Mouse (Mus musculus) ES-E14 (cell line): ENCODE measurements around the gene Ncaph2. TPM values are rescaled to one million over a fixed set of nuclear protein-coding genes. Genes with fewer than 3 reads are reported as not detected.

Experiments used
- DNase-seq: peaks from one replicate; pipeline ENCODE4 v3.0.0-alpha.2; 2013; ENCODE audit warnings: low read depth, low spot score
- H3K27ac ChIP-seq: 2 replicates; pipeline ENCODE4 v1.5.1; 2012; ENCODE audit warnings: low read depth, mild to moderate bottlenecking, low read length, moderate library complexity, mixed read lengths; ENCODE audit not compliant: poor library complexity, insufficient read depth, severe bottlenecking
- H3K36me3 ChIP-seq: 2 replicates; pipeline ENCODE4 v1.6.1; 2012; ENCODE audit warnings: mild to moderate bottlenecking, low read length, moderate library complexity, mixed read lengths; ENCODE audit not compliant: control insufficient read depth, poor library complexity, insufficient read depth, severe bottlenecking
- H3K4me1 ChIP-seq, 2 experiments: fragments of 150-350 bp in 1 of 2; sonication (generic) in 1 of 2; 2 replicates each; pipeline ENCODE4 v1.6.1; 2012; ENCODE audit warnings: low read length in 2 of 2, mild to moderate bottlenecking in 1 of 2, mixed read lengths in 1 of 2; ENCODE audit not compliant: control insufficient read depth in 2 of 2, insufficient read depth in 2 of 2, poor library complexity in 1 of 2
- H3K4me3 ChIP-seq, 2 experiments: fragments of 150-350 bp in 1 of 2; sonication (generic) in 1 of 2; 2 replicates each; pipeline ENCODE4 v1.5.1; 2012; ENCODE audit warnings: low read length in 2 of 2, low read depth in 1 of 2, mild to moderate bottlenecking in 1 of 2, mixed read lengths in 1 of 2; ENCODE audit not compliant: insufficient read depth in 1 of 2, poor library complexity in 1 of 2, severe bottlenecking in 1 of 2
- H3K9ac ChIP-seq: 2 replicates; pipeline ENCODE4 v1.6.1; 2012; ENCODE audit warnings: low read depth, mild to moderate bottlenecking, low read length, mixed read lengths; ENCODE audit not compliant: poor library complexity, insufficient read depth, severe bottlenecking
- H3K9me3 ChIP-seq: fragments of 150-350 bp; sonication (generic); 2 replicates; pipeline ENCODE4 v1.6.1; 2012; ENCODE audit warnings: low read depth, mild to moderate bottlenecking, low read length; ENCODE audit not compliant: control insufficient read depth, insufficient read depth
- CHD2 ChIP-seq: IDR thresholded peaks from 2 replicates; pipeline ENCODE4 v1.6.1; 2014; ENCODE audit warnings: mild to moderate bottlenecking, low read depth, low read length, inconsistent platforms
- HCFC1 ChIP-seq: IDR thresholded peaks from 2 replicates; pipeline ENCODE4 v1.6.1; 2012; ENCODE audit warnings: low read length, inconsistent platforms, borderline replicate concordance; ENCODE audit not compliant: insufficient read depth
- MAFK ChIP-seq: IDR thresholded peaks from 2 replicates; pipeline ENCODE4 v1.6.1; 2014; ENCODE audit warnings: mild to moderate bottlenecking, low read depth, low read length, inconsistent platforms; ENCODE audit not compliant: insufficient read depth
- ZC3H11A ChIP-seq: IDR thresholded peaks from 2 replicates; pipeline ENCODE4 v1.6.1; 2012; ENCODE audit warnings: low read depth, mild to moderate bottlenecking, inconsistent platforms, low read length, borderline replicate concordance
- ZNF384 ChIP-seq: IDR thresholded peaks from 2 replicates; pipeline ENCODE4 v1.6.1; 2012; ENCODE audit warnings: low read depth, low read length, inconsistent platforms
- in situ Hi-C, 2 experiments: fragments of 600-800 bp; cut with MboI; formaldehyde crosslinking; loops; one replicate each; pipeline ENCODE4 v1.15.1; 2025; ENCODE audit warnings: low sequenced_read_pairs in 2 of 2, inconsistent platforms in 1 of 2; ENCODE audit not compliant: unreplicated experiment in 2 of 2
- total RNA-seq: library from RNA; depleted of rRNA; stranded (reverse); fragments of 300-350 nt; gene quantifications from 2 replicates; pipeline ENCODE4 v1.2.3, GENCODE M21; 2012

Gene Ncaph2
- total RNA-seq, 1 experiment: 205 TPM

DNA sequence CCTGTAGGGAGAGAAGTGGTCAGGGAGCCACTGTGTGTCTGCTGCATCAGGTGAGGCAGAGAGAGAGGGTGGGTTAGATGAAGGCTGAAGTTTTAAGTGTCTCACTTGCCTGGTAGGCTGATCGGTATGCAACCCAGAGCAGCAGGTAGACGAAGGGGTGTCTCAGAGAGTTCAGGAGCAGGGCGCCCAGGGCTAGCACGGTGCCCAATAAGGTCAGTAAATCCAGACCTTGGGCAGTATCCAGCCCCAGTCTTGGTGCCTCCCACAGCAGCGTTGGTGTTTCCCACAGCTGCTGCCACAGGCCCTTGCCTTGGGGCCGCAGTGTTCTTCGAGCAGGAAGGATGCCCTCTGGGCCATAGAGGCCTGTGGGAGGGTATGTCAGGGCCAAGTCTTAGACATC lies 1.1 kb upstream of the Ncaph2 start:
- peak overlapping the region; percentile 90 to 98; a peak in 3 of 4 replicates for H3K4me3 ChIP-seq
- no peak for DNase-seq
- peak overlapping the region; percentile 90 for H3K9ac ChIP-seq
- peaks cover 40% of the 10 kb centered on the region for H3K36me3 ChIP-seq
- no peak for TF ChIP-seq CHD2
- TF ChIP-seq ZNF384: no peak
- TF ChIP-seq ZC3H11A: no peak
- TF ChIP-seq HCFC1: no peak
- TF ChIP-seq MAFK: no peak
- in situ Hi-C loops: no loop called here
- H3K9me3 ChIP-seq: no peaks in the 10 kb centered on the region
- H3K27ac ChIP-seq: no peak overlapping the region
- H3K4me1 ChIP-seq: peaks cover 0 to 29% of the 10 kb centered on the region in 2 experiments; a peak in 2 of 4 replicates

DNA sequence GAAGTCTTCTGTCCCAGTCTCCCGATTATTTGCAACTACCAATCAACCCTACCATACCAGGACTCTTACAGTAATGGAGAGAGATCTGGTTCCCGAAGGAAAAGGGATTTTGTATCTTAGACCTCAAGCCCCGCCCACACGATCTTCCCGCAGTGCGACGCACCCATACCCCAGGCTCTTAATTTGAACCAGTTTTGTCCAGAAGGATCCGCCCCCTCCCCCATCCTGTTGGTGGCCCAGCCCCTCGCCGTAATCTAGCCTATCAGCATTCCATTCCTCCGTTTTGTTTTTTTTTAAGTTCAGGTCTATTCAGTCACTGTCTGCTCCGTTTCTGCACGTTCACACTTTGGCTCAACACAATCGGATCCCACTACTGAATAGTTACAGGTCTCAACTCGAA lies 853 bp downstream of the Ncaph2 start:
- H3K27ac ChIP-seq: peak overlapping the region; percentile 91; the same call in 1 of the 2 replicates
- H3K36me3 ChIP-seq: peaks cover 48% of the 10 kb centered on the region
- peaks cover 0 to 27% of the 10 kb centered on the region in 2 experiments; a peak in 2 of 4 replicates for H3K4me1 ChIP-seq
- H3K4me3 ChIP-seq: peak overlapping the region; percentile 90 to 98
- H3K9ac ChIP-seq: peak overlapping the region; percentile 98; the same call in 1 of the 2 replicates
- no peaks in the 10 kb centered on the region for H3K9me3 ChIP-seq
- TF ChIP-seq MAFK: no peak
- peak; percentile 95 for TF ChIP-seq ZNF384
- TF ChIP-seq ZC3H11A: no peak
- TF ChIP-seq HCFC1: peak; percentile 69; the same call in 1 of the 2 replicates
- peak; percentile 71; the same call in 1 of the 2 replicates for TF ChIP-seq CHD2
- peak; percentile 97 for DNase-seq
- in situ Hi-C loops: no loop called here

DNA sequence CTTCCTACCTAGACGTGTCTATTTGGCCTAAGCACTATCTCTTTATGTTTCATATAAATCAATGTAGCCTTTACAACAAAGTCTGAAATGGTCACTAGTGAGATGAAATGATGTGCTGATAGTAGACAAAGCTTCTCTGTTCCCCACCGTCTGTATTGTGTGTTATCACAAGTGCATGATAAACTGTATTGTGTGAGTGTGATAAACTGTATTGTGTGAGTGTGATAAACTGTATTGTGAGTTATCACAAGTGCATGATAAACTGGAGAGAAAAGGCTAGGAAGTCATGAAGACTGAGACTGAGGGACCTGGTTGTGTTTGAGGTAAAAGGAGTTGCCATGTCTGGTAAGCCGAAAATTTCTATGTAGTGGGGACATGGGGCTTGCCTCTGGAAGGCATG lies 3.3 kb downstream of the Ncaph2 start:
- no peak overlapping the region for H3K9ac ChIP-seq
- H3K4me1 ChIP-seq: peaks cover 0 to 12% of the 10 kb centered on the region in 2 experiments; a peak in 2 of 4 replicates
- H3K36me3 ChIP-seq: peaks cover 47% of the 10 kb centered on the region
- in situ Hi-C loops: no loop called here
- H3K4me3 ChIP-seq: no peak overlapping the region
- H3K9me3 ChIP-seq: no peaks in the 10 kb centered on the region
- DNase-seq: no peak
- TF ChIP-seq ZC3H11A (no peak), CHD2 (no peak), ZNF384 (no peak), MAFK (no peak), HCFC1 (no peak)
- no peak overlapping the region for H3K27ac ChIP-seq

DNA sequence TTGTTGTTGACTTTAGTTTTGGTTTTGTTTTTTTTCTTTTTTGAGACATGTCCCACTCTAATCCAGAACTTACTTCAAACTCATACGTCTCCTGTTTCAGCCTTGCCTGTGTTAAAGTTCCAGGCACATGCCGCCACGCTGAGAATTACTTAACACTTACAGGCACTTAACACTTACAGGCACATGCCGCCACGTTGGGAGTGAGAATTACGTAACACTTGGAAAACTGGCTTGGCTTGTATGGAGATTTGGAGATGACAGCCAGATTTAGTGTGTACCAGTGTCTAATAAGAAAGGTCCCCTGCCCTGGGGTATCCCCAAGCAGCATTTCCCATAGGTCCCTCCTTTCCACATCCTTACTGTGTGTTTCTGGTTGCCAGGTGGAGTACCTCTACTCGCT lies 7.5 kb downstream of the Ncaph2 start:
- Histone ChIP-seq H3K27ac (no peak overlapping the region), H3K9ac (no peak overlapping the region), H3K36me3 (peaks cover 75% of the 10 kb centered on the region), H3K4me3 (no peak overlapping the region), H3K9me3 (no peaks in the 10 kb centered on the region), H3K4me1 (peaks cover 0 to 2% of the 10 kb centered on the region in 2 experiments; a peak in 1 of 4 replicates)
- in situ Hi-C loops: no loop called here
- DNase-seq: no peak
- no peak for TF ChIP-seq ZNF384
- TF ChIP-seq HCFC1: no peak
- TF ChIP-seq MAFK: no peak
- no peak for TF ChIP-seq CHD2
- no peak for TF ChIP-seq ZC3H11A

DNA sequence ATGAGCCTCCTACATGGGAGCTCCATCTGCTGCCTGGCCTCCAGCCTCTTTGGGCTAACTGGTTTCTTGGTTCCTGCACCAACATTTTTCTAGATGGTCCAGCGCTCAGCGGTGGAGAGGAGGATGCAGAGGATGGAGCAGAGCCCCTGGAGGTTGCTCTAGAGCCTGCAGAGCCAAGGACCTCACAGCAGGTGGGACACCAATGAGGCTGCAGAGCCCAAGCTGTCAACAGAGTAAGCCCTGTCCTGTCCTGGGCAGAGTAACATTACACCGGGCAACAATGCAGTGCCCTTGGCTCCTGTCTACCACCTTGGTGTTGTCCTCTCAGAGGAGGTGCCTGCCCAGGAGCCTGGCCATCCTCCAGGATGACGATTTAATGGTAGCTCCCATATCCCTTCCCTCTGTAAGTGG lies 9.6 kb downstream of the Ncaph2 start:
- no peak for DNase-seq
- H3K9me3 ChIP-seq: no peaks in the 10 kb centered on the region
- no peak overlapping the region for H3K9ac ChIP-seq
- in situ Hi-C loops: no loop called here
- H3K4me3 ChIP-seq: no peak overlapping the region
- no peak for TF ChIP-seq CHD2
- TF ChIP-seq MAFK: no peak
- no peak for TF ChIP-seq ZNF384
- no peak for TF ChIP-seq ZC3H11A
- no peak for TF ChIP-seq HCFC1
- no peak overlapping the region for H3K27ac ChIP-seq
- H3K4me1 ChIP-seq: no peaks in the 10 kb centered on the region; a peak in 1 of 4 replicates
- H3K36me3 ChIP-seq: peaks cover 85% of the 10 kb centered on the region
